Mouse (Mus musculus): Measurements from ENCODE around the gene Ccdc73.
"Not testable (repeated sequence)": the region's sequence is repeated elsewhere in the genome, so short reads cannot be mapped to it uniquely, and the experiment has no call there.

The Ccdc73 gene

GRCm38 (mm10) chr2:104878794-104879193 lies 11.2 kb downstream of the Ccdc73 start:
- no peak for DNase-seq (ENCODE audit: low spot score)

GRCm38 (mm10) chr2:104886109-104886508 lies 18.5 kb downstream of the Ccdc73 start:
- no peak for DNase-seq (ENCODE audit: low spot score)

GRCm38 (mm10) chr2:104887331-104887730 lies 19.7 kb downstream of the Ccdc73 start:
- not testable (repeated sequence) for DNase-seq (ENCODE audit: low spot score)

DNA sequence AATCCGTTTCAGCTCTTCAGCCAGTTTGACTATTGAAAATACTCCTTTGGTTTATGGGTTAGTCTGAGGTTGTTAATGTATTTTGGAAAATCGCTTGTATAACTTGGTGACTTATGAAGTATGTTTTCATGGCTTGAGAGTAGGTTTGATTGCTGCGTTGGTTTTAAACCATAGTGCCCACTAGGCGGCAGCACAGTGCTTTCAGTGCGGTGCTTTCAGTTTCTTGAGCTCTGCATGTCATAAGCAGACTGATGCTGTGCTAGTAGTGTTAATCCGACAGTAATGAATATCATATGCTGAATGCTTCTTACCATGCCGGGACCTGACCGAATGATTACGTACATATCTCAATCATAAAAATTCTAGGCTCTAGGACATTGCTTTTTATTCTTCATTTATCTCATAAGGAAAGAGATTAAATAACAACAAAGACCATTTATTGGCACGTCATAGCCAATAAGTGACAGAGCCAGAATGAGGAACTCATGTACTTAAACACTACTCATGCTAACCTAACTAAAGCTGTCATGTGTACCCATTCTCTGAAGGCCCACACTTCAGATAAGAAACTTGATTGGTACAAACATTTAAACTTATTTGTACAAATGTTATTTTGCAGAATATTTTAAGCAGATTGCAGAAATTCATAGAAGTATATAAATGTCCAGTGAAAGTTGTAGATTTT lies 20.4 kb downstream of the Ccdc73 start:
- DNase-seq (ENCODE audit: low spot score), result peak; percentile 50

GRCm38 (mm10) chr2:104899975-104900374 lies 32.4 kb downstream of the Ccdc73 start:
- DNase-seq (ENCODE audit: low spot score), result no peak

GRCm38 (mm10) chr2:104915709-104916108 lies 48.1 kb downstream of the Ccdc73 start:
- DNase-seq (ENCODE audit: low spot score), result peak; percentile 1

- no peak for DNase-seq (ENCODE audit: low spot score)
Observed at GRCm38 (mm10) chr2:104964492-104964891, 96.9 kb downstream of the Ccdc73 start.

- no peak for DNase-seq (ENCODE audit: low spot score)
Observed at GRCm38 (mm10) chr2:104981712-104982111, 114.1 kb downstream of the Ccdc73 start.

DNA sequence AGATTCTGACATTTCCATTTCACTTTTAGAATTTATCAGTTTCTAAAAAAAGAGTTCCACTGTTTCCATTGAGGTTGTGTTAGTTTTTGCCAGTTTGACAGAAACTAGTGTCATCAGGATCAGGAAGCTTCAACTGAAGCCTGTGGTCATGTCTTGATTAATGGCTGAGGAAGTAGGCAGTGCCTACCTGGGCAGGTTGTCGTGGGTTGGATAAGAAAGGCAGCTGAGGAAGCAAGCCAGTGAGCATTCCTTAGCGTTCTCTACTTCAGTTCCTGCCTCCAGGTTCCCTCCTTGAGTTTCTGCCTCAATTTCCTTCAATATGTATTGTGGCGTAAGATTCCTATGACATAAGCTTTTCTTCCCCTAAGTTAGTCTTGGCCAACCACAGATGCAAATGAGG lies 118.2 kb downstream of the Ccdc73 start:
- DNase-seq (ENCODE audit: low spot score), result no peak

- no peak for DNase-seq (ENCODE audit: low spot score)
Observed at GRCm38 (mm10) chr2:104988974-104989373, 121.4 kb downstream of the Ccdc73 start.

DNA sequence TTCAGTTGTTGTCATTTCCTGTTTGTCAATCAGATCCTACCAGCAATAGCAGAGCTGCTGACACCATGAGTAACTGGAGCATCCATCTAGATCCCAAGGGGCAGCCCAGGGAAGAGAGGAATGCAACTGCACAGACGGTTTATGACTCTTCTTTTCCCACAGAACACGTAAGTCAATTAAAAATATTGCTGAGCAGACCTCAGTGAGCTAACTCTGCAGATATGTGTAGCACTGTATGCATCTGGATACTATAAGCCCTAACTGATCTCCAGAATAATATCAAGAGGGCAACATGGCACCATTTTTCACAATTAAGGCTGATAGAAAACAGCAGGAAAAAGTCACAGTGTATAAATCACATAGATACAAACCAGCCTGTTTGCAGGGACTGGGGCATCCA lies 126.8 kb downstream of the Ccdc73 start:
- DNase-seq (ENCODE audit: low spot score), result no peak

DNA sequence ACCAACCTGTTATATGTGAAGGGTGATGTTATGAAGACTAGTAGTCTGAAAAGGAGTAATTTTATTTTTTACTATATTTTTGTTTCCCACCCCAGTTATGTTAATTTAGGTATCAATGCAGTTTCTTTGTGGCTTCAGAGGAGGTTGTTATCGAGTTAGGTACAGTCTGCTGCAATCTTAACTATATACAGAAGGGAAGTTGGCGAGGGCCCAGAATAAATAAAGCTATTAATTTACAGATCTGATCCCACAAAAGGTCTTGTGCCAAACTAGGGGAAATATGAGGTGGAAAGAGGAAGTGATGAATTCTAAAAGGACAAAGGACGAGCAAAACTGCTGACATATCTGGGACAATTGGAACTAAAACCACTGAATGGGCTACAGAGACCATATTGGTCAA lies 128.6 kb downstream of the Ccdc73 start:
- no peak for DNase-seq (ENCODE audit: low spot score)

GRCm38 (mm10) chr2:105007236-105007635 lies 139.6 kb downstream of the Ccdc73 start:
- DNase-seq (ENCODE audit: low spot score), result no peak

- DNase-seq (ENCODE audit: low spot score), result peak; percentile 31
Observed at GRCm38 (mm10) chr2:105016192-105016966, 148.8 kb downstream of the Ccdc73 start.

DNA sequence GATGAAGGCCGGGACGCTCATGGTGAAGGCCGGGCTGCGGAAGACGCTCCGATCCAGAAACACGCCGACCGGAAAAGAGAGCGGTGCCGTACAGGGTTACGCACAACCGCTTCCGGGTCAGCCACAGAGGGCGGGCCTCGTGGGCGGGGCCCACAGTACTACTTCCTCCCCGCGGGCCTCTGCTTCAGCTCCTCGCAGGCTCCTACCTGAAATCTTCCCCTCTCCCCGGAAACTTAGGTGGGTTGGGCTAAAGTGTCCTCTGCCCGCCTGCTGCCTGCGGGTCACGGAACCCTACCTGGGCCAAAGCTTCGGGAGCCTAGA lies 149.3 kb downstream of the Ccdc73 start, which contains the start of gene Eif3m:
Gene Eif3m (minus strand): TSS at position 114 of the 321 bp plus-strand sequence.
- peak; percentile 89 for DNase-seq (ENCODE audit: low spot score)

- DNase-seq (ENCODE audit: low spot score), result no peak
Observed at GRCm38 (mm10) chr2:105017802-105018201, 150.2 kb downstream of the Ccdc73 start.

- DNase-seq (ENCODE audit: low spot score), result no peak
Observed at GRCm38 (mm10) chr2:105019457-105019856, 151.9 kb downstream of the Ccdc73 start.

- DNase-seq (ENCODE audit: low spot score), result no peak
Observed at GRCm38 (mm10) chr2:105021256-105021655, 153.7 kb downstream of the Ccdc73 start.

DNA sequence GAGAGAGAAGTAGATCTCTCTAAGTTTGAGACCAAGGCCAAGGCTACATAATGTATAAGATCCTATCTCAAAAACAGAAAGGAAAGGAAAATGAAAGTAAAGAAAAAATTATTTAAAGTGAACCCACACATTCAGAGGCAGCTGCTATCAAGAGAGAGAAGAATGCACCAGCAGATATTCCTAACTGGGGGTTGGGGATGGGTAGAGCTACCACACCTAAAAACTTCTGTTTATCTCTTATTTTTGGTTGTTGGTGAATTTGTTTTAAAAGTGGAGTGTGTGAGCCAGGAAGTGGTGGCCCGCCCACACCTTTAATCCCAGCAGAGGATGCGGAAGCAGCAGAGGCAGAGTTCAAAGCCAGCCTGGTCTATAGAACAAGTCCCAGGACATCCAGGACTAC lies 154.2 kb downstream of the Ccdc73 start:
- peak; percentile 47 for DNase-seq (ENCODE audit: low spot score)

DNA sequence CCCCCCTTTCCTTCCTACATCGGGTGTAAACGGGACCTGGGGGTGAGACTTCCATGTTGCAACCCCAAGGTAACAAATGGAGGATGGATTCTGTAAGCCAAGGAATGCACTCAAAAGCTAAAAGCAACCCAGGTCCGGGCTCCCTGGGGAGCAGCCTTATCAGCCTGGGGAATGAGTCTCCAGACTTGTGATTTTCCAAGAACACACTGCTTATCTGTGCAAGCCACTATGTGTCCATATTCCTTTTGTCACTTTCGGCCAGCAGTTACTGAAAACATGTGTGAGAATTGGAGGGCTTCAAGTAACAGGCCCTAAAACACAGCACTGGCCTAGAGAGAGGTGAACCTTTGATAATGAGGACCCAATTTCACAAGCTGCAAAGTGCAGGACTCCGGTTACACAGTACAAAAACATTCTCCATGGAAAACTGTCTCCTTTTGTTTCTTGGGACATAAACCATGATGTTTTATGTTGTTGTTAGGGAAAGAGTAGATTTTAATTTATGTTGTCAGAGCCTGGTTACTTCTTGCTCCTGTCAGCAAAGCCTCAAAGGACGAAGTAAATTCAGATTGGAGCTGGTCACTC lies 155.5 kb downstream of the Ccdc73 start:
- DNase-seq (ENCODE audit: low spot score), result peak; percentile 59

DNA sequence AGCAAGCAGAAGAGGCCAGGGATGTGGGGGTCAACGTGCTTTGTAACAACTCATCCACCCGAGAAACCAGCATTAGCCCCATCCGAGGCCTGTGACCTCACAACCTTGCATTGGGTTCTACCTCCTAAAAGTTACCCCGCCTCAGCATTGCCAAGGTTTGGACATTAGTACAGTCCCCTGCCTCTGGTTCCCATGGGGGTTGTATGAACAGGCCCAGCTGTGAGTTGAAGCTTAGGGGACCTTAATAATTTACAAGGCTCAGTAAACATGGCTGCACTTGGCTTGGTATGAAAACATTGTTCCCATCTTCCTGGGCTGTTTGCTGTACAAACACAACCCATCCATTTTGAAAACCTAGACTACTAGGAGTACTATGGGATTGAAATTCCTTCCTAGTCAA lies 156.2 kb downstream of the Ccdc73 start:
- DNase-seq (ENCODE audit: low spot score), result no peak

DNA sequence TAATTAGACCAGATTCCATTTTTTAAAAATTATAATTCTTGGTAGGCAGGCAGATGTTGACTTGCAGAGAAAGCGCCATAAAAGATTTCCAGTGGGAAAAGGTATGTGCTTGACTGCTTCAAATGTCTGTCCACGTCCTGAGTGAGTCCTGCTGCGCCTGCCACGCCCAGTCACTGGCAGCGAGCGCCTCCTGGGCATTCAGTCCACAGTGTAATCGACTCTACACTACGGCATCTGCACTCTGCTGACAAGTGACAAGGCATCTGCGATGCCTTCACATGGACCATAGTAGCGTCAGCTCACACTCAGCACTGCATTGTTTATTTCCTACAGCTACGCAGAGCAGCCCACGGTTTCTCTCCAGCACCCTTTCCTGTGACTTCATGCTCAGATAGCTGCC lies 158.0 kb downstream of the Ccdc73 start:
- DNase-seq (ENCODE audit: low spot score), result not testable (repeated sequence)

Data from c-Kit-positive CD71-positive TER-119-positive erythroid progenitor cells, embryonic 14.5 days (primary cell).